Mouse (Mus musculus) cerebellum, adult 2 months (tissue): Measurements from ENCODE around the gene Ipcef1.

Experiments used
- CTCF ChIP-seq: fragments of 200-500 bp; IDR thresholded peaks from 2 replicates; pipeline ENCODE4 v1.5.1; 2011; ENCODE audit warnings: low read depth, mild to moderate bottlenecking, control low read depth, low read length, moderate library complexity, borderline replicate concordance; ENCODE audit not compliant: insufficient read depth
- POLR2A ChIP-seq: fragments of 200-500 bp; IDR thresholded peaks from 2 replicates; pipeline ENCODE4 v1.6.1; 2011; ENCODE audit warnings: low read length, control low read depth, borderline replicate concordance; ENCODE audit not compliant: insufficient read depth

- no peak for TF ChIP-seq CTCF
- TF ChIP-seq POLR2A, result no peak
Measured at GRCm38 (mm10) chr10:6979789-6980188, 72.5 kb downstream of the Ipcef1 start.
